ENCODE assay signal across 8 mouse cellular contexts in genomic region chr4:155869317-155870033, GRCm38 (mm10). TPM values are rescaled to one million over a fixed set of nuclear protein-coding genes. Genes with fewer than 3 reads are reported as not detected.
DNase-seq lines count a peak whose midpoint lies in the region; ATAC-seq and TF ChIP-seq lines count a peak whose summit lies in the region.

Gene Cptp (minus strand): TSS chr4:155869440.
Gene Ints11 (plus strand): TSS chr4:155869546.

- DNase-seq in 3T3-L1 (ENCODE audit: low read depth, low spot score): peak; percentile 93
- DNase-seq in adrenal gland, postnatal 4 days (ENCODE audit: low spot score in 2 of 2): peak; percentile 93 to 94
- DNase-seq in embryonic facial prominence, embryonic 14.5 days (ENCODE audit: low spot score): peak; percentile 97
- DNase-seq in heart, adult 8-10 months (ENCODE audit: low spot score): peak; percentile 98
- DNase-seq in kidney, adult 9 months: peak; percentile 98
- peak; percentile 94 for DNase-seq in limb, embryonic 14.5 days (ENCODE audit: low spot score)
- peak; percentile 96 for DNase-seq in midbrain, postnatal 0 days (ENCODE audit: low spot score)
- DNase-seq in spleen, postnatal 14 days (ENCODE audit: low spot score in 2 of 2): peak; percentile 94 to 95

- H3K36me3 ChIP-seq in embryonic facial prominence, embryonic 14.5 days (ENCODE audit: control insufficient read depth, insufficient read depth, low read length): peaks cover 39% of the 10 kb centered on the region
- peaks cover 46% of the 10 kb centered on the region for H3K36me3 ChIP-seq in limb, embryonic 14.5 days (ENCODE audit: control insufficient read depth, insufficient read depth, low read length)
- peaks cover 36% of the 10 kb centered on the region for H3K36me3 ChIP-seq in midbrain, postnatal 0 days (ENCODE audit: insufficient read depth, low read length)

- no peaks in the 10 kb centered on the region for H3K9me3 ChIP-seq in embryonic facial prominence, embryonic 14.5 days (ENCODE audit: control insufficient read depth, low read length)
- H3K9me3 ChIP-seq in limb, embryonic 14.5 days (ENCODE audit: control insufficient read depth, low read length): no peaks in the 10 kb centered on the region
- H3K9me3 ChIP-seq in midbrain, postnatal 0 days (ENCODE audit: low read length): no peaks in the 10 kb centered on the region

- peak within 1 kb of the TSS; percentile 83 for H3K9ac ChIP-seq in embryonic facial prominence, embryonic 14.5 days (ENCODE audit: low read depth, low read length)
- peak within 1 kb of the TSS; percentile 72 for H3K9ac ChIP-seq in limb, embryonic 14.5 days (ENCODE audit: low read depth, low read length, severe bottlenecking)
- H3K9ac ChIP-seq in midbrain, postnatal 0 days (replicated peaks; ENCODE audit: low read length, poor library complexity, severe bottlenecking): peak within 1 kb of the TSS; percentile 90

- peaks cover 12% of the 10 kb centered on the region for H3K4me1 ChIP-seq in embryonic facial prominence, embryonic 14.5 days (ENCODE audit: control insufficient read depth, insufficient read depth, low read length)
- peaks cover 11% of the 10 kb centered on the region for H3K4me1 ChIP-seq in limb, embryonic 14.5 days (ENCODE audit: control insufficient read depth, insufficient read depth, low read length)
- peaks cover 6% of the 10 kb centered on the region; the same call in 1 of the 2 replicates for H3K4me1 ChIP-seq in midbrain, postnatal 0 days (ENCODE audit: insufficient read depth, low read length)

- 0 out of 2 replicates have a peak, but pooled peaks have one; percentile 70 for TF ChIP-seq POLR2A in limb, embryonic 14.5 days (IDR thresholded peaks at IDR 0.05; ENCODE audit: borderline replicate concordance, extremely low read depth, insufficient read depth, insufficient read length)

- ATAC-seq in embryonic facial prominence, embryonic 14.5 days (ENCODE audit: low read depth): peak; percentile 98
- ATAC-seq in limb, embryonic 14.5 days (ENCODE audit: low FRiP score, low read depth): peak; percentile 97
- ATAC-seq in midbrain, postnatal 0 days (ENCODE audit: low FRiP score): peak; percentile 94

- peak within 1 kb of the TSS; percentile 88 for H3K4me2 ChIP-seq in embryonic facial prominence, embryonic 14.5 days (ENCODE audit: low read depth, low read length)
- peak within 1 kb of the TSS; percentile 91 for H3K4me2 ChIP-seq in limb, embryonic 14.5 days (replicated peaks; ENCODE audit: low read depth, low read length, severe bottlenecking)
- peak within 1 kb of the TSS; percentile 93 for H3K4me2 ChIP-seq in midbrain, postnatal 0 days (ENCODE audit: low read depth, low read length, poor library complexity, severe bottlenecking)

- H3K27me3 ChIP-seq in embryonic facial prominence, embryonic 14.5 days (replicated peaks; ENCODE audit: control insufficient read depth, insufficient read depth, low read length): no peaks in the 10 kb centered on the region
- no peaks in the 10 kb centered on the region for H3K27me3 ChIP-seq in limb, embryonic 14.5 days (ENCODE audit: control insufficient read depth, insufficient read depth, low read length)
- H3K27me3 ChIP-seq in midbrain, postnatal 0 days (ENCODE audit: insufficient read depth, low read length): no peaks in the 10 kb centered on the region

- peak; percentile 45 for TF ChIP-seq CTCF in midbrain, postnatal 0 days (IDR thresholded peaks at IDR 0.05)

- peak within 1 kb of the TSS; percentile 68 for H3K4me3 ChIP-seq in embryonic facial prominence, embryonic 14.5 days (ENCODE audit: low read depth, low read length)
- H3K4me3 ChIP-seq in limb, embryonic 14.5 days (replicated peaks; ENCODE audit: low read length): peak within 1 kb of the TSS; percentile 79
- peak within 1 kb of the TSS; percentile 71 for H3K4me3 ChIP-seq in midbrain, postnatal 0 days (ENCODE audit: low read depth, low read length)

- WGBS in embryonic facial prominence, embryonic 14.5 days: under 1% methylated on average over 53 of the region's 63 CpGs
- under 1% methylated on average over 57 of the region's 63 CpGs for WGBS in limb, embryonic 14.5 days
- whole genome bisulfite sequencing in midbrain, postnatal 0 days: under 1% methylated on average over 59 of the region's 63 CpGs

- H3K27ac ChIP-seq in embryonic facial prominence, embryonic 14.5 days (replicated peaks; ENCODE audit: low read depth, low read length): 0 out of 2 replicates have a peak within 1 kb of the TSS, but pooled peaks have one; percentile 17
- H3K27ac ChIP-seq in limb, embryonic 14.5 days (replicated peaks; ENCODE audit: low read depth, low read length): 0 out of 2 replicates have a peak within 1 kb of the TSS, but pooled peaks have one; percentile 52
- H3K27ac ChIP-seq in midbrain, postnatal 0 days (ENCODE audit: low read depth, low read length): peak within 1 kb of the TSS; percentile 77

RNA-seq across cellular contexts. Expression of gene Cptp, which starts in this region (rescaled TPM):
- 10 to 100 TPM; 20.2 to 21.0 TPM for total RNA-seq in adrenal gland, postnatal 4 days (2021)
- 15.6 and 16.5 TPM in 2 replicates for polyA plus RNA-seq in embryonic facial prominence, embryonic 14.5 days (2014; fragmentation: Nextera tagmentation; extraction: Ambion mirVana)
- total RNA-seq in heart, adult 8-10 months (2022): 1 to 10 TPM; 7.3 to 9.9 (median 8.6) TPM
- 15.0 and 20.5 TPM in 2 replicates for polyA plus RNA-seq in limb, embryonic 14.5 days (2012; rRNA removed)
- polyA plus RNA-seq in limb, embryonic 14.5 days (2014; fragmentation: Nextera tagmentation; extraction: Ambion mirVana): 16.3 and 19.2 TPM in 2 replicates
- 35.3 and 43.7 TPM in 2 replicates for total RNA-seq in midbrain, postnatal 0 days (2014; rRNA removed)
- polyA plus RNA-seq in midbrain, postnatal 0 days (2015; fragmentation: Nextera tagmentation; extraction: Ambion mirVana): 27.3 and 32.1 TPM in 2 replicates

RNA-seq across cellular contexts. Expression of gene Ints11, which starts in this region (rescaled TPM):
- total RNA-seq in adrenal gland, postnatal 4 days (2021): 10 to 100 TPM; 31.0 to 31.3 TPM
- polyA plus RNA-seq in embryonic facial prominence, embryonic 14.5 days (2014; fragmentation: Nextera tagmentation; extraction: Ambion mirVana): 53.5 and 68.4 TPM in 2 replicates
- total RNA-seq in heart, adult 8-10 months (2022): 10 to 100 TPM; 13.9 to 14.5 (median 14.1) TPM
- polyA plus RNA-seq in limb, embryonic 14.5 days (2012; rRNA removed): 57.4 and 60.7 TPM in 2 replicates
- 63.7 and 75.4 TPM in 2 replicates for polyA plus RNA-seq in limb, embryonic 14.5 days (2014; fragmentation: Nextera tagmentation; extraction: Ambion mirVana)
- total RNA-seq in midbrain, postnatal 0 days (2014; rRNA removed): 45.0 and 56.0 TPM in 2 replicates
- polyA plus RNA-seq in midbrain, postnatal 0 days (2015; fragmentation: Nextera tagmentation; extraction: Ambion mirVana): 53.6 and 56.0 TPM in 2 replicates

Comparison
In these comparisons a context has a peak if more than half of its experiments do, and no peak if none do; other contexts are left out.
1. Peak in every context shown above with its lines: DNase-seq, ATAC-seq, H3K4me3 ChIP-seq and H3K27ac ChIP-seq.
2. H3K27ac ChIP-seq: peak in every context shown above with its lines; median percentile 77 in midbrain, postnatal 0 days; 52 in limb, embryonic 14.5 days; 17 in embryonic facial prominence, embryonic 14.5 days.